Mouse (Mus musculus) testis, adult 2 months (tissue): ENCODE data around the gene Olfr1051. TPM values are rescaled to one million over a fixed set of nuclear protein-coding genes. Genes with fewer than 3 reads are reported as not detected.
"Not testable (repeated sequence)": the region's sequence is repeated elsewhere in the genome, so short reads cannot be mapped to it uniquely, and the experiment has no call there.

Source experiments
- H3K27ac ChIP-seq: fragments of 200-500 bp; 2 replicates; pipeline ENCODE4 v1.5.1; 2012; ENCODE audit warnings: low read depth, low read length; ENCODE audit not compliant: control insufficient read depth, insufficient read depth
- H3K27me3 ChIP-seq: fragments of 200-500 bp; 2 replicates; pipeline ENCODE4 v1.6.1; 2012; ENCODE audit warnings: mild to moderate bottlenecking, low read length, moderate library complexity; ENCODE audit not compliant: control insufficient read depth, insufficient read depth
- H3K36me3 ChIP-seq: fragments of 200-500 bp; 2 replicates; pipeline ENCODE4 v1.6.1; 2012; ENCODE audit warnings: mild to moderate bottlenecking, low read length; ENCODE audit not compliant: control insufficient read depth, insufficient read depth
- H3K4me1 ChIP-seq: fragments of 200-500 bp; 2 replicates; pipeline ENCODE4 v1.6.1; 2012; ENCODE audit warnings: low read length; ENCODE audit not compliant: control insufficient read depth, insufficient read depth
- H3K4me3 ChIP-seq: fragments of 200-500 bp; 2 replicates; pipeline ENCODE4 v1.5.1; 2012; ENCODE audit warnings: low read depth, mild to moderate bottlenecking, low read length, moderate library complexity, mixed read lengths; ENCODE audit not compliant: control insufficient read depth
- CTCF ChIP-seq: fragments of 200-500 bp; IDR thresholded peaks from 2 replicates; pipeline ENCODE4 v1.5.1; 2012; ENCODE audit warnings: low read depth, mild to moderate bottlenecking, inconsistent platforms, low read length, moderate library complexity; ENCODE audit not compliant: control insufficient read depth, insufficient read depth, insufficient replicate concordance
- POLR2A ChIP-seq: fragments of 200-500 bp; IDR thresholded peaks from 2 replicates; pipeline ENCODE4 v1.6.1; 2012; ENCODE audit warnings: low read depth, mild to moderate bottlenecking, inconsistent platforms, low read length, moderate library complexity; ENCODE audit not compliant: control insufficient read depth
- polyA plus RNA-seq: library from polyadenylated mRNA; depleted of rRNA; stranded (reverse); fragments of >200 nt; gene quantifications from 2 replicates; pipeline ENCODE4 v1.2.3, GENCODE M21; 2012; rRNA removed

Gene Olfr1051
- not detected in 2 replicates for polyA plus RNA-seq

DNA sequence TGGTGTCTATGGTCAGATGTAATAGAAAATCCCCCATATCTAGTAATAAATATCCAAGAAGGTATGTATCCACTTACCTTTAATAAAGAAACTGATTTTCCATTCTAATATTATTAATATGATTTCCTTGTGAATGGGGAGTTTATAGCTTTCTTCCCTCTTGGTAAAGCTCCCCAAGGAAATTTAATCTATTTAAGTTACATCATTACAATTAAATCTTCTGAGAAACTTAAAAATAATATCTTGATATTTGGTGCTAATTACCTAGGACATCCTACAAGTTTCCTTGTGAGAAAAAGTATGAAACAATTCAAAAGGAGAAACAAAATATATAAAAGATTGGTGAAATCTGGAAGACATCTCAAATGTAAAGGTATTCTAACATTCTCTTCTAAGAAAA is at the start of gene Olfr1051:
Gene Olfr1051 (minus strand): TSS at position 101 of the 400 bp plus-strand sequence.
- not testable (repeated sequence) for H3K36me3 ChIP-seq

DNA sequence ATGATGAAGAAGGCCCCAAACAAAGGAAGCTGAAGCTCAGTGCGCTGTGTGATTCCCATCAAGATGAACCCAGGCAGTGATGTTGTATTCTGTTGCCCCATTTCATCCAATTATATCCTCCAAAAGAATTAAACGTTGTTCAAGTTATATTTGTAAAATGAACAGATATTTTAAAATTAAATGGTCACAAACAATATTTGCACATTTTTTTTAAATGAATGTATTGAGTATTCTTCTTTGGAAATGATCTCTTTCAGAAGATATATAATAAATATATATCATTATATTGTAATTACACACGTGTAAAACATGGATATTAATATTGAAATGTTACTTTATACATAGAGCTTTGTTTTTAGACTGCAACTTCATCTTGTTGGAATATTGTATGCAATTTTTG is 36.3 kb upstream of the Olfr1051 start, which contains the start of gene Olfr1053:
Gene Olfr1053 (minus strand): TSS at position 101 of the 400 bp plus-strand sequence.
- Histone ChIP-seq H3K36me3 (no peaks in the 10 kb centered on the region), H3K4me3 (no peak within 1 kb of the TSS), H3K27ac (no peak within 1 kb of the TSS), H3K4me1 (no peaks in the 10 kb centered on the region), H3K27me3 (no peaks in the 10 kb centered on the region)
- no peak for TF ChIP-seq CTCF
- TF ChIP-seq POLR2A = no peak

More for the DNA sequence above, at the start of gene Olfr1051:
- H3K4me1 ChIP-seq, H3K27ac ChIP-seq, H3K4me3 ChIP-seq, H3K27me3 ChIP-seq: not testable (repeated sequence)

DNA sequence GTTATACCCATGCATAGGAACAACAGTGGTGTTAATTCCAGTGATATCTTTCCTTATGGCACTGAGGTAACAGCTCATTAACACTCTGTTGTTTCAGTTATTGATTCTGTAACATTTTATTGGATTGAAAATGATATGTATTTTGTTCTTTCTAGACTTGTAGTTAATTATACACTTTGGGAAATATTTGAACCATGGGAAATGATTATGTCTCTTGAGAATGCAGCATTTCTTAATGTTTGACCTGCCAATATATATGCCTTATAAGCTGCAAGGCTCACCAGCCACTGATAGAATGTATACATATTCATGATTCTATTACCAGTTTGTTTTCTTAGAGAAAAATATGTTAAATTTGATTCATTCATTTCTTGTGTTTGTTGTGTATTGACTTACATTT is 13.3 kb upstream of the Olfr1051 start, which contains the start of gene Olfr1052:
Gene Olfr1052 (plus strand): TSS at position 301 of the 400 bp plus-strand sequence.
- TF ChIP-seq CTCF (no peak), POLR2A (no peak)
- Histone ChIP-seq H3K27ac (no peak within 1 kb of the TSS), H3K4me3 (no peak within 1 kb of the TSS), H3K36me3 (no peaks in the 10 kb centered on the region), H3K27me3 (no peaks in the 10 kb centered on the region), H3K4me1 (no peaks in the 10 kb centered on the region)

DNA sequence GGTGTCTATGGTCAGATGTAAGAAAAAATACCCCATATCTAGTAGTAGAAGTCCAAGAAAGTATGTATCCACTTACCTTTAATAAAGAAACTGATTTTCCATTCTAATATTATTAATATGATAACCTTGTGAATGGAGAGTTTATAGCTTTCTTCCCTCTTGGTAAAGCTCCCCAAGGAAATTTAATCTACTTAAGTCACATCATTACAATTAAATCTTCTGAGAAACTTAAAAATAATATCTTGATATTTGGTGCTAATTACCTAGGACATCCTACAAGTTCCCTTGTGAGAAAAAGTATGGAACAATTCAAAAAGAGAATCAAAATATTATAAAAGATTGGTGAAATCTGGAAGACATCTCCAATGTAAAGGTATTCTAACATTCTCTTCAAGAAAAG is 20.7 kb downstream of the Olfr1051 start, which contains the start of gene Olfr1049:
Gene Olfr1049 (minus strand): TSS at position 101 of the 400 bp plus-strand sequence.
- H3K4me1 ChIP-seq, H3K4me3 ChIP-seq, H3K27ac ChIP-seq, H3K36me3 ChIP-seq, H3K27me3 ChIP-seq: not testable (repeated sequence)

DNA sequence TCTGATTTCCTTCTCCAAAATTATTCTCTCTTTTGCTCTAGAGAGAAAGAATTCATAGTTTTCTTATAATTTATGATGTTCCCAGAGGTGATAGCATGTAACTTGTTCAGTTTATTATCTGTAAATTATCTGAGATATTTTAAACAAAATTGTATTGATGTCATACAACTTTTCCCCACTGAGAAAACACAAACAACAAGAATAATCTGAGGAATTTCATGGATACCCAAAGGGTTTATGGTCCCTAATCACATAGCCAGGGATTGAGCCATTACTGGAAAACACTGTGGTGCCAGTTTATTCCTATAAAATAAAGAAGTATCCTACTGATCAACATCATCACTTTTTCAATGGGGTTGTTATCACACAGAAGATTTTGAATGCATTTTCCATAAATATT is 38.7 kb downstream of the Olfr1051 start, which contains the start of gene Olfr1048:
Gene Olfr1048 (minus strand): TSS at position 101 of the 400 bp plus-strand sequence.
- H3K36me3 ChIP-seq = no peaks in the 10 kb centered on the region
- no peak for TF ChIP-seq CTCF
- TF ChIP-seq POLR2A = no peak
- no peak within 1 kb of the TSS for H3K4me3 ChIP-seq
- no peak within 1 kb of the TSS for H3K27ac ChIP-seq
- H3K4me1 ChIP-seq = no peaks in the 10 kb centered on the region
- no peaks in the 10 kb centered on the region for H3K27me3 ChIP-seq

DNA sequence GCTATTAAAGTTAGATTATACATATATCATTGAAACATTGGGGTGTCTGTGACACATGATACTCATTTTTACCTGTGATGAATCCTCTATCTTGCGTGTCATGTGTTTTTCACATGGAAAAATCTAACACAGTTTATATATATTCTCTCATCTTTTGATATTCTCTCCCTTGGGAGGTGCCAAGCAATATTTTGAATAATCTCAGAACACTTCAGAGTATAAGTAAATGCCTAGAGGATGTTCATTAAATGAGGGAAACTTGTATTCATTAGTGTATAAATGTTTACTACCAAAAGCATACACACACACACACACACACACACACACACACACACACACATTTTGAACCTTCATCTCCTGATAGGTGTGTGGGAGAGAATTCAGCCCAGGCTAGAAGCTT is 47.6 kb downstream of the Olfr1051 start, which contains the start of gene Olfr1047:
Gene Olfr1047 (minus strand): TSS at position 101 of the 400 bp plus-strand sequence.
- Histone ChIP-seq H3K4me3 (no peak within 1 kb of the TSS), H3K4me1 (no peaks in the 10 kb centered on the region), H3K27ac (no peak within 1 kb of the TSS), H3K27me3 (no peaks in the 10 kb centered on the region), H3K36me3 (no peaks in the 10 kb centered on the region)
- TF ChIP-seq POLR2A (no peak), CTCF (no peak)

Other genes starting within 250 kb of the Olfr1051 start
- not detected in 2 replicates for gene Olfr1034, start 233.2 kb downstream of the Olfr1051 start, polyA plus RNA-seq
- not detected in 2 replicates for gene Olfr1036, start 205.1 kb downstream of the Olfr1051 start, polyA plus RNA-seq
- not detected in 2 replicates for gene Olfr1037, start 191.7 kb downstream of the Olfr1051 start, polyA plus RNA-seq
- gene Olfr1039, start 143.2 kb downstream of the Olfr1051 start, polyA plus RNA-seq = not detected in 2 replicates
- not detected in 2 replicates for gene Olfr1040, start 132.4 kb downstream of the Olfr1051 start, polyA plus RNA-seq
- gene Olfr1042, start 117.2 kb downstream of the Olfr1051 start, polyA plus RNA-seq = not detected in 2 replicates
- not detected in 2 replicates for gene Olfr1043, start 111.6 kb downstream of the Olfr1051 start, polyA plus RNA-seq
- not detected in 2 replicates for gene Olfr1044, start 101.3 kb downstream of the Olfr1051 start, polyA plus RNA-seq
- gene Olfr52, start 93.4 kb downstream of the Olfr1051 start, polyA plus RNA-seq = not detected in 2 replicates
- gene Olfr1045, start 76.1 kb downstream of the Olfr1051 start, polyA plus RNA-seq = not detected in 2 replicates
- not detected in 2 replicates for gene Olfr1046, start 59.8 kb downstream of the Olfr1051 start, polyA plus RNA-seq
- not detected in 2 replicates for gene Olfr1047, start 47.7 kb downstream of the Olfr1051 start, polyA plus RNA-seq
- gene Olfr1048, start 38.8 kb downstream of the Olfr1051 start, polyA plus RNA-seq = not detected in 2 replicates
- not detected in 2 replicates for gene Olfr1049, start 20.8 kb downstream of the Olfr1051 start, polyA plus RNA-seq
- gene Olfr1052, start 13.4 kb upstream of the Olfr1051 start, polyA plus RNA-seq = not detected in 2 replicates
- gene Olfr1053, start 36.2 kb upstream of the Olfr1051 start, polyA plus RNA-seq = not detected in 2 replicates
- gene Olfr1054, start 56.3 kb upstream of the Olfr1051 start, polyA plus RNA-seq = not detected in 2 replicates
- not detected in 2 replicates for gene Olfr1055, start 71.2 kb upstream of the Olfr1051 start, polyA plus RNA-seq
- gene Olfr1056, start 83.4 kb upstream of the Olfr1051 start, polyA plus RNA-seq = not detected in 2 replicates
- not detected in 2 replicates for gene Olfr1057, start 99.3 kb upstream of the Olfr1051 start, polyA plus RNA-seq
- gene Olfr1058, start 109.5 kb upstream of the Olfr1051 start, polyA plus RNA-seq = not detected in 2 replicates
- gene Olfr1061, start 135.0 kb upstream of the Olfr1051 start, polyA plus RNA-seq = not detected in 2 replicates
- gene Olfr1062, start 147.7 kb upstream of the Olfr1051 start, polyA plus RNA-seq = not detected in 2 replicates
- gene Olfr1065, start 171.5 kb upstream of the Olfr1051 start, polyA plus RNA-seq = not detected in 2 replicates
- gene Olfr1066, start 177.2 kb upstream of the Olfr1051 start, polyA plus RNA-seq = not detected in 2 replicates
- not detected in 2 replicates for gene Olfr228, start 208.3 kb upstream of the Olfr1051 start, polyA plus RNA-seq
- gene Olfr1076, start 229.4 kb upstream of the Olfr1051 start, polyA plus RNA-seq = not detected in 2 replicates